Mouse (Mus musculus) liver, embryonic 14.5 days (tissue): Measurements from ENCODE around the gene Fam117b.

Experiments used
- CTCF ChIP-seq: IDR thresholded peaks from 2 replicates; pipeline ENCODE4 v1.5.1; 2016; ENCODE audit warnings: antibody characterized with exemption, low read depth, control low read depth
- EP300 ChIP-seq: IDR thresholded peaks from 2 replicates; pipeline ENCODE4 v1.6.1; 2016; ENCODE audit warnings: antibody characterized with exemption, low read depth

- peak; percentile 40; the same call in 1 of the 2 replicates for TF ChIP-seq CTCF
- TF ChIP-seq EP300: no peak
Measured at GRCm38 (mm10) chr1:60000319-60000718, 87.5 kb downstream of the Fam117b start.
